Mouse (Mus musculus) left cerebral cortex, postnatal 10 days (tissue): Measurements from ENCODE around the gene Magix. TPM values are rescaled to one million over a fixed set of nuclear protein-coding genes. Genes with fewer than 3 reads are reported as not detected.
A peak's percentile ranks its signal among the peaks of the same experiment; 100 is the strongest.
"Not testable (repeated sequence)": the region's sequence is repeated elsewhere in the genome, so short reads cannot be mapped to it uniquely, and the experiment has no call there.

ENCODE experiments used
- DNase-seq, 2 experiments: peaks; one replicate each; pipeline ENCODE4 v3.0.0; 2021 to 2022; ENCODE audit warnings: low spot score in 2 of 2, mixed read lengths in 1 of 2; ENCODE audit errors: extremely low spot score in 1 of 2
- intact Hi-C: fragments of 180-260 bp; cut with DNase I; formaldehyde crosslinking; loops from one replicate; pipeline ENCODE4 v1.15.1; 2025
- total RNA-seq, 2 experiments: library from RNA; stranded (reverse); gene quantifications; 2 replicates each; pipeline ENCODE4 v1.2.3; 2021

The Magix gene
- under 1 TPM; 0.12 to 0.34 TPM for total RNA-seq

- no peak for DNase-seq
- intact Hi-C loops: loop anchor here (10.0 kb wide), 1 partner anchor 206 kb away; no protein-coding TSS in a partner anchor
Measured at GRCm38 (mm10) chrX:7680864-7681263, at the start of gene Magix. TSS of gene Magix (minus strand) at chrX:7681251.

DNA sequence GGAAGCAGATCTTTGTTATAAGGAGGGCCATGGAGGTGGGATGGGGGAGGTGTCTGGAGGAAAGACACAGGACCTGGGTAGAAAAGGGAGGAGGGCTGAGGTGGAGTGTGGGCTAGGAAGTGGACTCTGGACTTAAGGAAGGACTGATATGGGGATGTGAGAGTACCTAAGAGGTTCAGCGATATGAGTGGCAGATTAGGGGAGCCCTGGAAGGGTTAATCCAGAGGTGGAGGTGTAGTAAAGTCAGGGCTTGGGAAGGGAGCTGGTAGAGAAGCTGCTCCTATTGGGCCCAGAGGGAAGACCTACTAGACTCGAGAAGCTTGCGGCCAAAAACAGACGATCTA, 47.8 kb upstream of the Magix start:
- intact Hi-C loops: no loop called here
- no peak for DNase-seq

DNA sequence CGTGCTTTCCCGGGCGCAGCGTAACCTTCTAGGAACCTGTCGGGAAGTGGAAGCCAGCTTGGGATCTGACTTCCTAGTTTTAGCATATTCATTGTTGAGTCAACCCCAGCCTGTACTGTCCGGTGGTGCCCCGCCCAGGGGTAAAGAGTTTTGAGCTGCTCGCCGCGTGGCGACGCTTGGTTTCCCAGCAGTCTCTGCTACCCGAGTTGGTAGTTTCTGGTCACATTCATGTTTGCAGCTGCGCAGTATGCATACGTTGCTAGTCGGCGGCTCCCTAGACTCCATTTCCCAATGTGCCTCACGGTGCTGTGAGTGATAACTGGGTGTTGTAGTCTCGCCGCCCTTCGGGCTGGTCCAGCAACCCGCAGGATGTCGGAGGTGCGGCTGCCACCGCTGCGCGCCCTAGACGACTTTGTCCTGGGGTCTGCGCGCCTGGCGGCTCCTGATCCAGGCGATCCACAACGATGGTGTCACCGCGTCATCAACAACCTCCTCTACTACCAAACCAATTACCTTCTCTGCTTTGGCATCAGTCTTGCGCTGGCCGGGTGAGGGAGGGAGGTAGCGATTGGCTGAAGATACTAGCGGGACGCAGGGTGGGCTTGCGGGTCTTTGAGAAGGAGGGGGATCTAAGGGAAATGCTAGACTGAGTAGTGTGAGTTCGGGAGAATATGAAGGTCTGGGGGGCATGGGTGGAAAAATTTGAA, 47.3 kb upstream of the Magix start, which contains the start of gene Praf2:
Gene Praf2 (plus strand): TSS at position 225 of the 707 bp plus-strand sequence.
- intact Hi-C loops: no loop called here
- peak; percentile 77 to 83 for DNase-seq

DNA sequence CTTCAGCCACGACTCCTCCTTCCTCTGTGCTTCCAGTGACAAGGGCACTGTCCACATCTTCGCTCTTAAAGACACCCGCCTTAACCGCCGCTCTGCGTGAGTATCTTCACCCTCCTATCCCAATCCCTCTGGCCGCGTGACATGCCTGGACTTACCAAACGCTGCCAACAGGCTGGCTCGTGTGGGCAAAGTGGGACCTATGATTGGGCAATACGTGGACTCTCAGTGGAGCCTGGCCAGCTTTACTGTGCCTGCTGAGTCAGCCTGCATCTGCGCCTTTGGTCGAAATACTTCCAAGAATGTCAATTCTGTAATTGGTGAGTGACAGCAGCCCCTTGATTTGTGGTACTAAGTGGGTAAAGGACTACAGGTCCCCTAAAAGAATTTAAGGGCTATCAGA, 46.1 kb upstream of the Magix start:
- intact Hi-C loops: no loop called here
- no peak for DNase-seq

DNA sequence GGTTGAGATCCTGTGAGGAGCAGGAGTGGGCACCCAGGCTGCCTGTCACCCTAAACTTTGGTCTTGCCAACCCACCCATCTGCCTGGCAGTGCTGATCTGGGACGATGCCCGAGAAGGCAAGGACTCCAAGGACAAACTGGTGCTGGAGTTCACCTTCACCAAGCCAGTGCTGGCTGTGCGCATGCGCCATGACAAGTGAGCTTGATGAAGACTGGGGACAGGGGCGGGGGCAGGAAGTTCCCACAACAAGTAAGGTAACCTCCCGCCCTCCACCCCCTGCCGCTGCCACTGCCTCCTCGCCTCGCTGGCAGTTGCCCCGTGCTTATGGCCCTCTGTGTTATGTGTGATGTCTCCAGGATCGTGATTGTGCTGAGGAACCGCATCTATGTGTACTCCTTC, 44.8 kb upstream of the Magix start:
- intact Hi-C loops: no loop called here
- DNase-seq: peak in 1 of 2 experiments; percentile 14

- no peak for DNase-seq
- intact Hi-C loops: no loop called here
Measured at GRCm38 (mm10) chrX:7724135-7724534, 43.1 kb upstream of the Magix start.

- no peak for DNase-seq
- intact Hi-C loops: no loop called here
Measured at GRCm38 (mm10) chrX:7722691-7723090, 41.6 kb upstream of the Magix start.

DNA sequence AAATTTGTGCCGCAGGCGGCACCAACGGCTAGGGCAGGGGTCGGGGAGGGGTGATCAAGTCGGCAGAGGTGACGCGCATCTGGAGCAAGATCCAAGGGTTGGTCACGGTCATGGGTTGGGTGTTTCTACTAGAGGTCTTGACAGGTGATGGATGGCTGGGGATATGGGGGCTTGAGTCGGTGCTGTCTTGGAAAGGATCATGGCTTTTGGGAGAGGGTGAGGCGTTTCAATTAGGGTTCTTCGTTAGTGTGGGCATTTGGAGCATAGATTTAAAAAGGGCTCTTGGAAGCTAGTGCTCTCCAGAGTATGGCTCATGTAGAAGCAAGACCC, 41.2 kb upstream of the Magix start:
- intact Hi-C loops: no loop called here
- no peak for DNase-seq

GRCm38 (mm10) chrX:7721514-7722281, 40.6 kb upstream of the Magix start, which contains the start of gene Gm45208:
TSS of gene Gm45208 (plus strand) at chrX:7722245.
- intact Hi-C loops: no loop called here
- DNase-seq: peak; percentile 27 to 62

DNA sequence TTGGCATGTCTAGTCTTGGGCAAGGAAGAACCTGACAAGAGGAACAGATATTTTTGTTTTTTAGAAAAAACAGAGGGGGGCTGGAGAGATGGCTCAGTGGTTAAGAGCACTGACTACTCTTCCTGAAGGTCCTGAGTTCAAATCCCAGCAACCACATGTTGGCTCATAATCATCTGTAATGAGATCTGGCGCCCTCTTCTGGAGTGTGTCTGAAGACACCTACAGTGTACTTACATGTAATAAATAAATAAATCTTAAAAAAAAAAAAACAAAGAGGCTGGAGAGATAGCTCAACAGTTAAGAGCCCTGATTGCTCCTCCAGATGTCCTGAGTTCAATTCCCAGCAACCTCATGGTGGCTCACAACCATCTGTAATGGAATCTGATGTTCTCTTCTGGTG, 35.0 kb upstream of the Magix start:
- intact Hi-C loops, DNase-seq: not testable (repeated sequence)

- DNase-seq: peak; percentile 92 to 95
- intact Hi-C loops: not testable (repeated sequence)
Measured at GRCm38 (mm10) chrX:7714135-7714899, 33.3 kb upstream of the Magix start, which contains the start of gene Wdr45. TSS of gene Wdr45 (plus strand) at chrX:7714333.

GRCm38 (mm10) chrX:7713764-7714134, 32.7 kb upstream of the Magix start:
- DNase-seq, intact Hi-C loops: not testable (repeated sequence)

DNA sequence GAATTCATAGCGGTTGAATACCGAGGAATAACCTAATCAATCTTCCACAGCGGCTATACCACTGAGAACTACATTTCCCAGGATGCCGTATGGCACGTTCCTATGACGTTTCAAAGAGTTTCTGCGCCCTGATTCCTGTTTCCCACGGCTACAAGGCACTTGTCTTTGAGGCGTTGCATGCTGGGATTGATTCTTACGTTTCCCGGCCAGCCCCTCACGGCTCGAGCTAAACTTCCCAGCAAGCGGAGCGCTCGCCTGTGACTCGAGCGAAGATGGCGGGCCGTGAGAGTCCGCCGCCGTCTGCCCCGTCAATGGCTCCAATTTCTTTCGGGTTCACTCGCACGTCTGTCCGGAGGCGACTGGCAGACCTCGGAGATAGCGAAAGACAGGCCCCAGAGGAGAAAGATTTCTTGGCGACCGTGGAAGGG, 15.9 kb upstream of the Magix start, which contains the start of gene Gpkow:
Gene Gpkow (plus strand): TSS at position 178 of the 428 bp plus-strand sequence.
- peak; percentile 86 to 88 for DNase-seq
- intact Hi-C loops: no loop called here

- DNase-seq: no peak
- intact Hi-C loops: no loop called here
Measured at GRCm38 (mm10) chrX:7696520-7696919, 15.5 kb upstream of the Magix start.

GRCm38 (mm10) chrX:7692862-7693261, 11.8 kb upstream of the Magix start:
- intact Hi-C loops: no loop called here
- DNase-seq: peak in 1 of 2 experiments; percentile 22

DNA sequence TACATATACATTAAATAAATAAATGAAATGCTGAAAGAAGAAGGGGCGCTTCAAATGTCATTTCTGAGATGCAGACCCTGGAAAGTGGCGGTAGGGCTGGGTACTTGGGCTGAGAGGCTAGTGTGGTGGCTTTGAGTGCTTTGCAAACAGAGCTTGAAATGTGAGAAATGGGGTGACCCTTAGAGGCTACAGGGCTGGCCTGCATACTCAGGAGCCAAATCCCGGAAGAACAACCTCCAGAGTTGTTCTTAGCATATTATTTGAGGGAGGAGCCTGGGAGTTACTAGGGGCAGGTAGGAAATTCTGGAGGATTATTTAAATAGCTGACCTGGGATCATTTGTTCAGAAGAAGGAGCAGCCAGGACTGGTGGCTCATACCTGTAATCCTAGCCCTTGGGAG, 9.4 kb upstream of the Magix start:
- intact Hi-C loops: no loop called here
- DNase-seq: no peak

DNA sequence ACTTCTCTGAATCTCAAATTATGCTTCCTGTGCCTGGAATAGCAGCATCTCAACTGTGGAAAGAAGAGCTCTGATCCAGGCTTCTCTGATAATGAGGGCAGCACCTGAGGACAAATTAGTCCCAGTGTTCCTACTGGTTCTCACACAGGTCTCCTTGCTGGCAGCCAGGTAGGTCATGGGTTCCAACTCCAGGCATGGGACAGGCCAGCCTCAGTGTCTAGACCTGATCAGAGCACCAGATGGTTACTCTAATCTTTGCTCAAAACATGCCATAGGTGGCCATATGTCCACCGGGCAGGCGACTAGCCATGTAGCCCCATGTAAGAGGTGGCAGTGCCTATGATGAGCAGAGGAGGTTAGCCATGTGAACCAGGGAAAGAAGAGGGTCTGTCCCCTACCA, 7.3 kb upstream of the Magix start:
- intact Hi-C loops: loop anchor here (10.0 kb wide), 1 partner anchor 214 kb away; no protein-coding TSS in a partner anchor
- DNase-seq: no peak

DNA sequence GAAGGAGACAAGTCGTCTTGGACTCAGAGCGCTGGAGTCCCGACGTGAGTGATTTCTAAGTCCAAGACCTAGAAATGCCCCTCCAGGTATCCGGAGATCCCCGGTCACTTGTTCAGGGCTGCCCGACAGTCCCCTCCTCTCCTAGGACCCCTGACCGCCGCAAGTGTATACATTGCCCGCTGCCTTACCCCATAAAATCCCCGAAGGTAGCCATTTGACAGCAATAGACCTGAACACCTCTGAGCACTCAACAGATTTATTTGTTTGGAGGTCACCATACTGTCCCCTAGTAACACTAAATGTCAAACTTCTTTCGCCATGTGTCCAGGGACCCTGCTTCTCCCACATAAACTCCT, 1.0 kb downstream of the Magix start:
- intact Hi-C loops: loop anchor here (10.0 kb wide), 1 partner anchor 205 kb away; no protein-coding TSS in a partner anchor
- DNase-seq: no peak

DNA sequence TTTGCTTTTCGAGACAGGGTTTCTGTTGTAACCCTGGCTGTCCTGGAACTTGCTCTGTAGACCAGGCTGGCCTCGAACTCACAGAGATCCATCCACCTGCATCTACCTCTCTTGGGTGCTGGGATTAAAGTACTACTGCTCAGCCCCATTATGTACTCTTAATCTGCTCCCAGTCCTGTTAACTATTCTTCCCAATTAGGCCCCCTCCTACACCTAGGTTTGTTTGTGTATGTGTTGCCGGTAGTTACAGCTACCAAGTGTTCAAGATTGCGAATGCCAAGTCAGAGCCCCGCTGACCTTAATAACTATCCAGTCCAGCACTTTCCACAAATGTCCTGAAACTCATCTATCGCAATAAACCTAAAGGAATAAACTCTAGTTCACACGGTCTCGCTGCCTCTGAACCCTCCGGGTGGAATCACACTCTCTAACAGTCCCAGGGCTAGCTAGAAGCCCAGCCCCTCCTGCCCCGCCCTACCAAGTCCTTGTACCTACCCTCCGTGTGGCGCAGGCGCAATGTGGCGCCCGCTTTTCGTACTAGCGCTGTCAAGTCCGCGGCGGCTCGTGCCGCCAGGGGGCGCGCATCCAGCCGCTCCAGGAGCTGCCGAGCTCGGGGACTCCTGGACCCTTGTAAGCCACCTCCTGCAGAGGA, 1.5 kb downstream of the Magix start:
- intact Hi-C loops: loop anchor here (10.0 kb wide), 1 partner anchor 205 kb away; no protein-coding TSS in a partner anchor
- DNase-seq: peak; percentile 62 to 91
